Mouse (Mus musculus): ENCODE measurements around the gene Sez6. TPM values are rescaled to one million over a fixed set of nuclear protein-coding genes. Genes with fewer than 3 reads are reported as not detected.

Gene Sez6
- total and polyA plus RNA-seq, 3 experiments, result 0.04 TPM; not detected in 2

- H3K9me3 ChIP-seq (replicated peaks; ENCODE audit: low read length), result no peaks in the 10 kb centered on the region
- H3K27me3 ChIP-seq (replicated peaks), result no peaks in the 10 kb centered on the region
- H3K27ac ChIP-seq (ENCODE audit: insufficient read depth, low read depth), result no peak overlapping the region
- in situ Hi-C loops (cut with MboI; ENCODE audit: low pct_ligation_motif_present, low pct_unique_long_range_greater_than_20kb, low sequenced_read_pairs) (no loop called here), dilution Hi-C loops (cut with MboI; ENCODE audit: extremely low pct_ligation_motif_present, extremely low pct_unique_long_range_greater_than_20kb, low sequenced_read_pairs) (no loop called here)
- peak; percentile 28 for DNase-seq (ENCODE audit: extremely low read depth)
- no peak overlapping the region for H3K4me2 ChIP-seq (ENCODE audit: insufficient read depth, low read depth, poor library complexity, severe bottlenecking)
- TF ChIP-seq MYC (IDR thresholded peaks at IDR 0.05; ENCODE audit: low read depth, low read length) (no peak), USF2 (conservative IDR thresholded peaks at IDR 0.05; ENCODE audit: low read depth, low read length) (no peak), SIN3A (IDR thresholded peaks at IDR 0.05; ENCODE audit: low read length) (no peak), JUN (IDR thresholded peaks at IDR 0.05; ENCODE audit: insufficient read depth, low read depth, low read length) (no peak), SMC3 (IDR thresholded peaks at IDR 0.05; ENCODE audit: low read depth, low read length) (no peak), CHD1 (IDR thresholded peaks at IDR 0.05; ENCODE audit: low read depth, low read length) (no peak), TBP (conservative IDR thresholded peaks at IDR 0.05; ENCODE audit: low read depth, low read length) (no peak), CHD2 (IDR thresholded peaks at IDR 0.05; ENCODE audit: low read length) (no peak), MAZ (IDR thresholded peaks at IDR 0.05; ENCODE audit: low read depth, low read length) (no peak), TCF12 (IDR thresholded peaks at IDR 0.05; ENCODE audit: low read depth, low read length) (no peak), E2F4 (IDR thresholded peaks at IDR 0.05; ENCODE audit: insufficient replicate concordance, low read depth, low read length) (no peak)
- H3K4me1 ChIP-seq (ENCODE audit: control insufficient read depth in 1 of 2, insufficient read depth in 2 of 2), result peaks cover 10 to 65% of the 10 kb centered on the region in 2 experiments; a peak in 3 of 4 replicates
- H3K36me3 ChIP-seq (replicated peaks in 1 of 2; ENCODE audit: control insufficient read depth in 1 of 2, insufficient read depth in 1 of 2, low read length in 1 of 2), result no peaks in the 10 kb centered on the region
- no peak overlapping the region for H3K4me3 ChIP-seq (replicated peaks in 1 of 3; ENCODE audit: low read depth in 2 of 3, low read length in 2 of 3, poor library complexity in 1 of 3)
- H3K9ac ChIP-seq (ENCODE audit: insufficient read depth, low read depth), result no peak overlapping the region
- no peaks in the 10 kb centered on the region for H3K79me2 ChIP-seq (replicated peaks; ENCODE audit: control insufficient read depth, extremely low read depth, insufficient read depth, poor library complexity, severe bottlenecking)
Observed at GRCm38 (mm10) chr11:77888846-77889245, 41.8 kb upstream of the Sez6 start.

- TF ChIP-seq ZNF384 (IDR thresholded peaks at IDR 0.05; ENCODE audit: low read depth, low read length), result peak; percentile 64
- TF ChIP-seq HCFC1 (IDR thresholded peaks at IDR 0.05; ENCODE audit: low read depth, low read length), result no peak
- peak; percentile 45 for TF ChIP-seq BHLHE40 (IDR thresholded peaks at IDR 0.05; ENCODE audit: low read depth, low read length)
- peak; percentile 37 for DNase-seq (ENCODE audit: extremely low read depth)
- H3K27ac ChIP-seq (ENCODE audit: insufficient read depth, low read depth), result no peak overlapping the region
- peaks cover 11 to 65% of the 10 kb centered on the region in 2 experiments; a peak in 3 of 4 replicates for H3K4me1 ChIP-seq (ENCODE audit: control insufficient read depth in 1 of 2, insufficient read depth in 2 of 2)
- no peak overlapping the region for H3K4me3 ChIP-seq (replicated peaks in 1 of 3; ENCODE audit: low read depth in 2 of 3, low read length in 2 of 3, poor library complexity in 1 of 3)
- H3K36me3 ChIP-seq (replicated peaks in 1 of 2; ENCODE audit: control insufficient read depth in 1 of 2, insufficient read depth in 1 of 2, low read length in 1 of 2), result no peaks in the 10 kb centered on the region
- in situ Hi-C loops (cut with MboI; ENCODE audit: low pct_ligation_motif_present, low pct_unique_long_range_greater_than_20kb, low sequenced_read_pairs), result no loop called here
- H3K4me2 ChIP-seq (ENCODE audit: insufficient read depth, low read depth, poor library complexity, severe bottlenecking), result no peak overlapping the region
- no peaks in the 10 kb centered on the region for H3K79me2 ChIP-seq (replicated peaks; ENCODE audit: control insufficient read depth, extremely low read depth, insufficient read depth, poor library complexity, severe bottlenecking)
- dilution Hi-C loops (cut with MboI; ENCODE audit: extremely low pct_ligation_motif_present, extremely low pct_unique_long_range_greater_than_20kb, low sequenced_read_pairs), result no loop called here
- H3K27me3 ChIP-seq (replicated peaks), result no peaks in the 10 kb centered on the region
- H3K9ac ChIP-seq (ENCODE audit: insufficient read depth, low read depth), result no peak overlapping the region
- no peaks in the 10 kb centered on the region for H3K9me3 ChIP-seq (replicated peaks; ENCODE audit: low read length)
Observed at GRCm38 (mm10) chr11:77889484-77889883, 41.1 kb upstream of the Sez6 start.
